Mouse (Mus musculus) erythroid progenitor cell, adult 5-6 weeks (primary cell): ENCODE measurements around the gene Sfxn3. TPM values are rescaled to one million over a fixed set of nuclear protein-coding genes. Genes with fewer than 3 reads are reported as not detected.

Experiments
- ATAC-seq: replicated peaks from 2 replicates; pipeline ENCODE4 v1.8.0; 2016; ENCODE audit warnings: moderate number of reproducible peaks, mild to moderate bottlenecking, moderate TSS enrichment, inconsistent platforms; ENCODE audit not compliant: poor library complexity, low FRiP score, severe bottlenecking
- total RNA-seq, 2 experiments: library from RNA; stranded (forward) in 1 of 2; stranded (reverse) in 1 of 2; fragments of 150-400 nt in 1 of 2; fragments of 186-747, 209-891 nt in 1 of 2; gene quantifications; 2 replicates each; pipeline versions ENCODE4 v1.2.3 to v1.2.4; 2015 to 2017; ENCODE audit warnings: low replicate concordance in 2 of 2

Gene Sfxn3
- total RNA-seq (2015; ENCODE audit: low replicate concordance) (1.4 and 4.6 TPM in 2 replicates), total RNA-seq (2017; ENCODE audit: low replicate concordance) (1.6 and 3.3 TPM in 2 replicates)

- ATAC-seq: peak; percentile 94
Measured at GRCm38 (mm10) chr19:45047417-45047934, at the start of gene Sfxn3. Gene Sfxn3, plus strand, starts transcription at chr19:45047503.

- no peak for ATAC-seq
Measured at GRCm38 (mm10) chr19:44997786-44998185, 49.5 kb upstream of the Sfxn3 start.

DNA sequence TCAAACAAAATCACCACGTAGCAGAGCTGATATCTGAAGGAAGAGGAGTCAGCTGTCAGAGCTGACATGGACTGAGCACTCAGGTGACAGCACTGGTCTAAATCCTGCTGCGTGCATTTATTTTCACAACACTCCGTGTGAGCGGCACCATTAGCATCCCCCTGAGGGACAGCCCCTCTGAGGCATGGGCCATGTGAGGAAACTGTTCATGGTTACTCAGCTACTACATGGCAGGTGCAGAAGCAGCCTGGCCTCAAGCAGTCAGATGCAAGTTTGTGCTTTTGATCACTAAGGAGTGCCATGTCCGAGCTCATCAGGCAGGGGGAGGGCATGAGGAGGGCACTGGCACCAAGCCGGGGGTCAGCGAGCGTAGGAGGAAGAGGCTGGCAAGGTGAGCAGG, 47.7 kb upstream of the Sfxn3 start:
- no peak for ATAC-seq

- no peak for ATAC-seq
Measured at GRCm38 (mm10) chr19:45002301-45002700, 45.0 kb upstream of the Sfxn3 start.

GRCm38 (mm10) chr19:45003740-45004516, 43.4 kb upstream of the Sfxn3 start:
- ATAC-seq: no peak

GRCm38 (mm10) chr19:45005444-45005843, 41.9 kb upstream of the Sfxn3 start, which contains the start of gene Twnk:
Gene Twnk, plus strand, starts transcription at chr19:45005663.
- ATAC-seq: peak; percentile 76

DNA sequence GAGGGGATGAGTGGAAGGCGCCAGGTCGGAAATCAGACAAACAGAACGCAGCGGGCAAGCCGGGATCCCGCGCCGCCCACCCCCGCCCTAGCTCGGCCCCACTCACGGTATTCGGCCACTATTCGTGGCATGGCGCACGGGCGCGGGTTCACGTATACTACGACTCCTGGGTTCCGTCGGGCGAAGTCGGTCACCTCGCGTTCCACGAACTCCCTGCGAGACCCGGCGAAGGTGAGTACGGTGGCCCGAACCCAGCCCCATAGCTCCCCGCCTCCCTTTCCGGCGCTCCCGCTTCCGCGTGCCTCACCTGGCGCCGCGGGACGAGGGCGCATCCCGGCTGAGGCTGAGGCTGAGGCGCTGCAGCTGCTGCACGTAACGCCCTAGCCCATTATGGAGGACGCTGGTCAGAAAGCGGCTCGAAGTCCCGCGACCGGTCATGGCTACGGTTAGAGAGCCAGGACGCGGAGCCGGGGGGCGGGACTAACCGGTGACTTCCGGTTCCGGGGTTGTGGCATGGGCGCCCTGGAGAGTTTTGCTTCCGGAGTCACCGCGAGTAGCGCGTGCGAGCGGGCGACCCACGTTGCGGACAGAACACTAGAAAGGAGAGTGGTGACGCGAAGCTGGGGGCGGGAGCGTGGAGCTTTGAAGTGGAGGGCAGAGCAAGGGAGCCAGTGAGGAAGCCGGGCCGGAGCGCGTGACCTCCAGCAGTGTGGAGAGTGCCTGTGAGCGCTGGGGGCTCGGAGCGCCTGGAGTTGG, 41.2 kb upstream of the Sfxn3 start, which contains the start of gene Mrpl43:
Mrpl43 (minus strand) TSS at position 486 of the 756 bp plus-strand sequence.
- ATAC-seq: peak; percentile 94

- ATAC-seq: no peak
Measured at GRCm38 (mm10) chr19:45007021-45007420, 40.3 kb upstream of the Sfxn3 start.

GRCm38 (mm10) chr19:45007425-45008191, 39.7 kb upstream of the Sfxn3 start:
- ATAC-seq: no peak

DNA sequence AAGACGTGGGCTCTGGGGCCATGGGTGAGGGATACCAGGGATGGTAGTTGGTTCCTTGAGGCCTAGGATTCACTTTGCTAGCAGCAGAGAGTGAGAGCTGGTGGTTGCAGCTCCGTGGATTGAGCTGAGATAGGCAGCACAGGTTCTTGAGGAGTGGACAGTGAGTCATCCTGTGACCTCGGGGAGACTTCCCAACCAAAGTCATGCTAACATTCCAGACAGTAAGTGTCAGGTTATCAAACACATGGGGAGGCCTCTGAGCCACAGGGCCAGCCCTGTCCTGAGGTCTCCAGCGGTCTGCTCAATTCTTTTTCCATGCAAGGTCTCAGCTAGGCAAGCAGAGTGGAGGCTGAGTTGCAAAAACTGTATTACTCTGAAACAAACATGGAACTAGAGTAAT, 36.7 kb upstream of the Sfxn3 start:
- ATAC-seq: no peak

GRCm38 (mm10) chr19:45012219-45012618, 35.1 kb upstream of the Sfxn3 start:
- no peak for ATAC-seq

DNA sequence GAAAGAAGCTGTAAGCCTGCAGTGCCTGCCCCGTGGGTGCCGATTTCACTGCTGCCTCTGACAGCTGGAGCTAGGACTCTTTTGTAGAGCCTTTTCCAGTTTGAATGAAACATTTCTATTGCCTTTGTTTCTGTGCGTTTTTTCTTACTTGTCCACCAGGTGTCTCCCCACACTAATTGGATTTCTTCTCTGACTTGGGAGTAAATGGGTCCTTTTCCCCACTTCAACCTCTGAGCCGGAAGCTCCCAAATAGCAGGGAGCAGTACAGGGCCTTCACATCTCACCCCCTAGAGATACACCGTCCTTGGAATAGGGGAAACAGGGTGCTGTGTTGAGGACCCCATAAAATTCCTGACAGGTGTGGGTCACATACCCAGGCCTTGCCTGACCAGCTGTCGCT, 34.7 kb upstream of the Sfxn3 start:
- no peak for ATAC-seq

GRCm38 (mm10) chr19:45013581-45014225, 33.6 kb upstream of the Sfxn3 start:
- no peak for ATAC-seq

DNA sequence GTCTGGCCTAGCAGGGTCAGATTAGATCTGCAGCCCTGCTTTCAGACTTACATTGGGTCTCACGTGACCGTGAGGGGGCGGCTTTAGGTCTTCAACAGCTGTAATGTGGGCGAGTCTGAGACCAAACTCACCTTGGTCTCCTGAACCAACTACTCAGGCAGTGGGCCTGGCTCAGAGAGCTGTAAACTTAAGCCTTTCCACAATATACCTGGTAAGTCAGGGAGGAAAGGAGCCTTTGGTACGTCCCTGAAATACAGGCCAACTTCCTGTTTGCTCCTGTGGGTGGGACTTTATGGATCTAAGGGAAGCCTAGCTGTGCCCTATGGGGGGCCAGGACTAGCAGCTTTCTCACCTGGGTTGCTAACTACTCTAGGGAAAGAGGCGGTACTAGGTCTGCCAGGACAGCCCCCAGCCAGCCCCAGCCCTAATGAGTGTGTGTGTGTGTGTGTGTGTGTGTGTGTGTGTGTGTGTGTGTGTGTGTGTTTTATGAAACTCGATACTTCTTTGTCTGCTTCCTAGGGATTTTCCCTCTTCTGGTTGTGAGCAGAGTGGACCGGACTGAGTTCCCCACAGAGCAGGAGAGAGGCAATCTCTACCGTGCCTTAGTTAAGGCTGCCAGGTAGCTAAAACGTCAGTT, 32.9 kb upstream of the Sfxn3 start, which contains the start of gene Lzts2:
Lzts2 (plus strand) TSS at position 80 of the 637 bp plus-strand sequence.
- ATAC-seq: no peak

DNA sequence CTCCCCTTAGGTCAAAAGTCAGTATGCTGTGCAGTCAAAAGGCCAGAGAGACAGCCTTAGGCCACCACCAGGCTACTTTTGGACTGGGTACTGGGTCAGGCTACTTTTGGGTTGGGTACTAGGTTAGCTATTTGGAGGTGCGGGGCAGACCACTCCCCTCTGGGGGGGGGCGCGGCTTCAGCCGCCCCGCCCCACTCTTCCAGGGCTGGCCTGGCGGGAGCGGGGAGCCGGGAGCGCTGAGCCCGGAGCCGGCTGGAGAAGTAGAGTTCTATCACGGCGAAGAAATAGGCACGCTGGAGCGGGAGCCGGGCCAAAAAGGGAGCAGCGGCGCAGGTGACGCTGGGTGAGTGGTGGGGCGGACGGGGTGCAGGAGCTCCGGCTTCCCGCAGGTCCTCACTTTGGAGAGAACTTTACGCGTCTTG, 32.3 kb upstream of the Sfxn3 start:
- peak; percentile 23; the same call in 1 of the 2 replicates for ATAC-seq

DNA sequence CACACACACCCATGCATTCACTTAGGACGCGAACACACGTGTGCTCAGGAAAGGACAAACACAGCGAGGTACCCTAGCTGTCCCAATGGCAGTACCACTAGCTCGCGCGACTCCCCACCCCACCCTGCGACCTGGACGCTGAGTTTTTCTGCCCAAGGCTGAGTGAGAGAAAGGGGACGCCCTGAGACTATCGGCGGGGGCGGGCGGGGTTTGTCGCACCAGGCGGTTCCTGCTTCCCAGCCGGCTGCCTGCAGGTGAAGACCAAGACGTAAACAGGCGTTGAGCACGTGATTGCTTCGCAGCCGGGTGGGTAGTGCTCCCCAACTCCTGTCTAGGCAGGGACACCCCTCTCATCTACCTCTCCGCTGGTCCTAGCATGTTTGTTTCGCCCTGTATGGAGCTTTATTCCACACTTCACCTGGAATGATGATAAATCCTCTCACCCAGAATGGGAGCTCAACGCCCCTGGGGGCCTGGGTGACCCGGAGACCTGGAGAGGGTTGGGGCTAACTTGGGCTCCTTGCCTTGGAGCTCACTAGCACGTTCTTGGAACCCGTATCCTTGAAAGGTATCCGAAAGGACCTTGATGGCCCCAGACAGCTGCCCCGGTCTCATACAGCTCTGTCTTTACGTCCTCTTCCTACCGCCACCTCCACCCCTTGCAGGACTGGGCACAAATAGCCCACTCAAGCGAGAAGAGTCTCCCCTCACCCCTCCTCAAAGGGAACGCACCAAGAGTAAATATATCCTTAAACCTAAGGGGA, 31.6 kb upstream of the Sfxn3 start:
- ATAC-seq: peak; percentile 70

DNA sequence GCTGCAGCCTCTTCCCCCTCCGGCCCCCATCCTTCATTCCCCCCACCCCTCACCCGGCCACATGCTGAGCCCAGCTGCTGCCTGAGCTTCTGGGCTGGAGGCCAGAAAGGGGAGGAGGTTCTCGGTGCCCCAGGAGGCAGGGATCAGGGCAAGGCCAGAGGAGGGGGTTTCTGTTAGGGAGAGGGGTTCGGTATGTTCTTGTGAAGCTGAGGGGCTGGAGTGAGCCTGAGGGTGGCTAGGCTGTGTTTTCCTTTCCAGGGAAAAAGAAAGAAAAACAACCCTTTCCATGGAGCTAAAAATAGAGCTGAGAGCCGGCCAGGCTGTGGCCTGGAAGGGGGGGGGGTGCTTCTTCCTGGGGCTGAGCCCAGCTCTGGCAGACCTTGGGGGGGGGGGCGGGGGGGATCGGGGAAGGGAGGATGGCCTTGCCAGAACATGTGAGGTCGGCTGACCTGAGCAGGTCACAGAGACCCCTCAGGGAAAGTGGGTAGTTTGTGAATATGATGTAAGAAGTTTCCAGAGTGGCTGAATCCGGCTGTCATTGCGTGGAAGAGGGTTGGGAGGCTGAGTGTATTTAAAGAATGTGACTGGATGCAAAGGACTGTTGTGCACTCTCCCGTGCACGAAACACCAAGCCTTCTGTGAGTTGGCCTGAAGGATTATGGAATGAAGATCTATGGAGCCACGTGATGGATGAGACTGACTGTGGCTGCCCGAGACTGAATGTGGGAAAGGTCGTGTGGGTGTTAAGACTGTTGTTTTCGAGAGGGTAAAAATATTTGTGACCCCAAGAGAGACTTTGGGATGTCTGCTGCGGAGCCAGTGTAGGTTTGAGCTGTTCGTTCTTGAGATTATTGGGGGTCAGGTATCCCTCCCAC, 30.7 kb upstream of the Sfxn3 start:
- no peak for ATAC-seq
